Mouse (Mus musculus): ENCODE results near the gene Pdcd11. TPM values are rescaled to one million over a fixed set of nuclear protein-coding genes. Genes with fewer than 3 reads are reported as not detected.

The Pdcd11 gene
- polyA plus RNA-seq, 1 experiment from 2014 or later, result 9.7 TPM

- no peak for DNase-seq (ENCODE audit: low spot score, missing footprints)
- no peak overlapping the region for H3K4me2 ChIP-seq
- H3K27ac ChIP-seq (ENCODE audit: low read depth, low read length), result no peak overlapping the region
- no peak overlapping the region for H3K4me3 ChIP-seq (ENCODE audit: low read depth, low read length)
- H3K4me1 ChIP-seq (ENCODE audit: control insufficient read depth, insufficient read depth, low read length), result peaks cover 15% of the 10 kb centered on the region
- no peak for ATAC-seq (ENCODE audit: low FRiP score)
- H3K36me3 ChIP-seq (ENCODE audit: control insufficient read depth, insufficient read depth, low read length), result no peaks in the 10 kb centered on the region
- H3K9me3 ChIP-seq (ENCODE audit: control insufficient read depth, low read length), result no peaks in the 10 kb centered on the region
- no peak overlapping the region for H3K9ac ChIP-seq (ENCODE audit: low read length)
- no peaks in the 10 kb centered on the region for H3K27me3 ChIP-seq (ENCODE audit: control insufficient read depth, insufficient read depth, low read length)
- 90% methylated on average over 4 of the region's 4 CpGs for WGBS
Observed at GRCm38 (mm10) chr19:47053471-47053870, 37.1 kb upstream of the Pdcd11 start.

- 70% methylated on average over 1 of the region's 1 CpGs for WGBS
- H3K36me3 ChIP-seq (ENCODE audit: control insufficient read depth, insufficient read depth, low read length), result no peaks in the 10 kb centered on the region
- DNase-seq (ENCODE audit: low spot score, missing footprints), result no peak
- no peaks in the 10 kb centered on the region for H3K27me3 ChIP-seq (ENCODE audit: control insufficient read depth, insufficient read depth, low read length)
- no peak overlapping the region for H3K27ac ChIP-seq (ENCODE audit: low read depth, low read length)
- H3K9ac ChIP-seq (ENCODE audit: low read length), result no peak overlapping the region
- H3K9me3 ChIP-seq (ENCODE audit: control insufficient read depth, low read length), result no peaks in the 10 kb centered on the region
- no peak for ATAC-seq (ENCODE audit: low FRiP score)
- H3K4me3 ChIP-seq (ENCODE audit: low read depth, low read length), result no peak overlapping the region
- H3K4me2 ChIP-seq, result no peak overlapping the region
- no peaks in the 10 kb centered on the region for H3K4me1 ChIP-seq (ENCODE audit: control insufficient read depth, insufficient read depth, low read length)
Observed at GRCm38 (mm10) chr19:47057684-47058083, 32.9 kb upstream of the Pdcd11 start.

GRCm38 (mm10) chr19:47065860-47066259 lies 24.7 kb upstream of the Pdcd11 start:
- no peaks in the 10 kb centered on the region for H3K27me3 ChIP-seq (ENCODE audit: control insufficient read depth, insufficient read depth, low read length)
- H3K4me2 ChIP-seq, result no peak overlapping the region
- WGBS, result 86% methylated on average over 3 of the region's 3 CpGs
- DNase-seq (ENCODE audit: low spot score, missing footprints), result no peak
- peaks cover 6% of the 10 kb centered on the region; the same call in 1 of the 2 replicates for H3K4me1 ChIP-seq (ENCODE audit: control insufficient read depth, insufficient read depth, low read length)
- H3K9me3 ChIP-seq (ENCODE audit: control insufficient read depth, low read length), result no peaks in the 10 kb centered on the region
- no peaks in the 10 kb centered on the region for H3K36me3 ChIP-seq (ENCODE audit: control insufficient read depth, insufficient read depth, low read length)
- ATAC-seq (ENCODE audit: low FRiP score), result no peak
- H3K9ac ChIP-seq (ENCODE audit: low read length), result no peak overlapping the region
- H3K4me3 ChIP-seq (ENCODE audit: low read depth, low read length), result no peak overlapping the region
- H3K27ac ChIP-seq (ENCODE audit: low read depth, low read length), result no peak overlapping the region

- Histone ChIP-seq H3K4me1 (ENCODE audit: control insufficient read depth, insufficient read depth, low read length) (peaks cover 6% of the 10 kb centered on the region; the same call in 1 of the 2 replicates), H3K27me3 (ENCODE audit: control insufficient read depth, insufficient read depth, low read length) (no peaks in the 10 kb centered on the region), H3K4me2 (peak within 1 kb of the TSS; percentile 58), H3K9ac (ENCODE audit: low read length) (peak within 1 kb of the TSS; percentile 96), H3K27ac (ENCODE audit: low read depth, low read length) (peak within 1 kb of the TSS; percentile 67), H3K9me3 (ENCODE audit: control insufficient read depth, low read length) (no peaks in the 10 kb centered on the region), H3K36me3 (ENCODE audit: control insufficient read depth, insufficient read depth, low read length) (no peaks in the 10 kb centered on the region; the same call in 1 of the 2 replicates), H3K4me3 (ENCODE audit: low read depth, low read length) (peak within 1 kb of the TSS; percentile 99)
- ATAC-seq (ENCODE audit: low FRiP score) (peak; percentile 85), DNase-seq (ENCODE audit: low spot score, missing footprints) (peak; percentile 99)
- WGBS, result 11% methylated on average over 49 of the region's 49 CpGs
Observed at GRCm38 (mm10) chr19:47067096-47067882, 23.3 kb upstream of the Pdcd11 start, which contains the start of gene Taf5. TSS of gene Taf5 (plus strand) at chr19:47067746.

GRCm38 (mm10) chr19:47067924-47068611 lies 22.5 kb upstream of the Pdcd11 start:
- H3K9me3 ChIP-seq (ENCODE audit: control insufficient read depth, low read length), result no peaks in the 10 kb centered on the region
- H3K9ac ChIP-seq (ENCODE audit: low read length), result peak overlapping the region; percentile 96
- no peaks in the 10 kb centered on the region for H3K27me3 ChIP-seq (ENCODE audit: control insufficient read depth, insufficient read depth, low read length)
- peak overlapping the region; percentile 67 for H3K27ac ChIP-seq (ENCODE audit: low read depth, low read length)
- WGBS, result under 1% methylated on average over 67 of the region's 72 CpGs
- H3K4me2 ChIP-seq, result peak overlapping the region; percentile 58
- H3K4me1 ChIP-seq (ENCODE audit: control insufficient read depth, insufficient read depth, low read length), result peaks cover 6% of the 10 kb centered on the region; the same call in 1 of the 2 replicates
- peak; percentile 97 for DNase-seq (ENCODE audit: low spot score, missing footprints)
- peaks cover 4% of the 10 kb centered on the region; the same call in 1 of the 2 replicates for H3K36me3 ChIP-seq (ENCODE audit: control insufficient read depth, insufficient read depth, low read length)
- peak; percentile 91 for ATAC-seq (ENCODE audit: low FRiP score)
- H3K4me3 ChIP-seq (ENCODE audit: low read depth, low read length), result peak overlapping the region; percentile 99

- Histone ChIP-seq H3K9ac (ENCODE audit: low read length) (no peak overlapping the region), H3K36me3 (ENCODE audit: control insufficient read depth, insufficient read depth, low read length) (0 out of 2 replicates have a peak, but pooled peaks cover 3% of the 10 kb centered on the region), H3K27me3 (ENCODE audit: control insufficient read depth, insufficient read depth, low read length) (no peaks in the 10 kb centered on the region)
Observed at GRCm38 (mm10) chr19:47088226-47088625, 2.3 kb upstream of the Pdcd11 start.

DNA sequence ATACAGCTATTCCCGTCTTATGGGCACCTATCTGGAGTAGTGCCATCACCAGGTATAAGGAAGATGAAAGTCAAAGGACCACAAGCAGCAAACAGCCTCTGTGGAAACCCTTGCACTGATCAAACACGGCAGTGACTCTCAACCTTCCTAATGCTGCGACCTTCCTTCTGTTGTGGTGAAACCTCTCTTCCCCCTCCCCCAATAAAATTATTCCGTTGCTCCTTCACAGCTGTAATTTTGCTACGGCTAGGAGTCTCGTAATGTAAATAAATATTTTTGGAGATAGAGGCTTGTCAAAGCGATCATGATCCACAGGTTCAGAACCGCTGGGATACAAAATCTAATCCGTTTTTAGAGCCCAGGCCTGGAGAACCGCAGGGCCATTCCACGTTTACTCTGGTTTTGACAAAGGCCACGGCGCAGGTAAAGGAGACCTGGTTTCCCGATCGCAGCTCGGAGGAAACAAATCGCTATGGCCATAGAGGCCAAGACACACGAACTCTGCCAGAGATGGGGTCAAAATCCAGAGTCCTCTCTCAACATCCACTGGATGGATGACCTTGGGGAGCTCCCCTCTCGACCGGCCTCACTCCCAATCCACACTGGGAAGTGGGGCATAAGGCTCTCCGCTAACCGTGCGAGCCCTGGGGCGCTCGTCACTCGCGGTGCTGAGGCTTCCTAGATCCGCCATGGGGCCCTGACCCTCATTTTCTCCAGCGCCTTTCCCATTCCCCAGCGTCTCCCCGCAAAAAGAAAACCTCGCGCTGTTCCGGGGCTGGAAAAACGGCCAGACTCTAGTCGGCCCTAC lies 646 bp upstream of the Pdcd11 start:
- Histone ChIP-seq H3K27ac (ENCODE audit: low read depth, low read length) (peak overlapping the region; percentile 12; the same call in 1 of the 2 replicates), H3K4me3 (ENCODE audit: low read depth, low read length) (peak overlapping the region; percentile 89), H3K27me3 (ENCODE audit: control insufficient read depth, insufficient read depth, low read length) (no peaks in the 10 kb centered on the region), H3K9me3 (ENCODE audit: control insufficient read depth, low read length) (no peaks in the 10 kb centered on the region), H3K4me1 (ENCODE audit: control insufficient read depth, insufficient read depth, low read length) (peaks cover 9% of the 10 kb centered on the region), H3K36me3 (ENCODE audit: control insufficient read depth, insufficient read depth, low read length) (no peaks in the 10 kb centered on the region), H3K4me2 (peak overlapping the region; percentile 84), H3K9ac (ENCODE audit: low read length) (peak overlapping the region; percentile 93)
- 4% methylated on average over 36 of the region's 36 CpGs for WGBS
- DNase-seq (ENCODE audit: low spot score, missing footprints), result no peak
- ATAC-seq (ENCODE audit: low FRiP score), result peak; percentile 77

More at GRCm38 (mm10) chr19:47088226-47088625, 2.3 kb upstream of the Pdcd11 start:
- Histone ChIP-seq H3K27ac (ENCODE audit: low read depth, low read length) (no peak overlapping the region), H3K4me3 (ENCODE audit: low read depth, low read length) (no peak overlapping the region), H3K4me2 (no peak overlapping the region), H3K4me1 (ENCODE audit: control insufficient read depth, insufficient read depth, low read length) (peaks cover 9% of the 10 kb centered on the region), H3K9me3 (ENCODE audit: control insufficient read depth, low read length) (no peaks in the 10 kb centered on the region)
- WGBS, result 90% methylated on average over 3 of the region's 3 CpGs
- DNase-seq (ENCODE audit: low spot score, missing footprints), result no peak
- ATAC-seq (ENCODE audit: low FRiP score), result no peak

DNA sequence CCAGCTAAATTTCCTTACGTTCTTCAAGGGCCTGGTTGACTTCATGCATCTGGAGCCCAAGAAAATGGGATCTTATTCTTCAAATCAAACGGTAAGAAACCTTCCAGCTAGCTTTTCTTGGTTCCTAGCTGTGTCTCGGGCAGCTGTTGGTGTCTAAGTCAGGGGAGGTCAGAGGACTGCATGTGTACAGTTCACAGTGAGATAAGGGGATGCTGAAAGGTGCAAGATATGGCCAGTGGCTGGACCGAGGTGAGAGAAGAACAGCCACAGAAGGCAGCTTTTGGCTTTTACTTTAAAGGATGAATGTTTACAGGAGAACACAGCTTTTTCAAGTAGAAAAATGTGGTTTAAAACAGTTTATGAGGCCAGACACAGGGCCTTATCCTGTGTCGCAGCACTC lies 10.5 kb downstream of the Pdcd11 start:
- Histone ChIP-seq H3K27ac (ENCODE audit: low read depth, low read length) (no peak overlapping the region), H3K27me3 (ENCODE audit: control insufficient read depth, insufficient read depth, low read length) (no peaks in the 10 kb centered on the region), H3K4me2 (no peak overlapping the region), H3K4me3 (ENCODE audit: low read depth, low read length) (no peak overlapping the region), H3K4me1 (ENCODE audit: control insufficient read depth, insufficient read depth, low read length) (no peaks in the 10 kb centered on the region), H3K9ac (ENCODE audit: low read length) (no peak overlapping the region), H3K36me3 (ENCODE audit: control insufficient read depth, insufficient read depth, low read length) (peaks cover 25% of the 10 kb centered on the region), H3K9me3 (ENCODE audit: control insufficient read depth, low read length) (no peaks in the 10 kb centered on the region)
- ATAC-seq (ENCODE audit: low FRiP score), result no peak
- DNase-seq (ENCODE audit: low spot score, missing footprints), result no peak
- WGBS, result 93% methylated on average over 5 of the region's 5 CpGs
